Mouse (Mus musculus): ENCODE results near the gene Rsf1.

GRCm38 (mm10) chr7:97726778-97727177, 147.1 kb downstream of the Rsf1 start:
- TF ChIP-seq MAX (IDR thresholded peaks at IDR 0.05) (no peak), CTCF (IDR thresholded peaks at IDR 0.05; ENCODE audit: control insufficient read depth, insufficient read depth, insufficient read length) (no peak), MYOD1 (IDR thresholded peaks at IDR 0.05; ENCODE audit: control insufficient read depth, insufficient read length, low read depth) (no peak), FOSL1 (IDR thresholded peaks at IDR 0.05; ENCODE audit: insufficient read depth, low read length, poor library complexity, severe bottlenecking) (no peak)
